ENCODE assay signal across 23 mouse cellular contexts in genomic region chr2:24642834-24643233, GRCm38 (mm10).
DNase-seq lines count a peak whose midpoint lies in the region; ATAC-seq and TF ChIP-seq lines count a peak whose summit lies in the region.
"Had no signal": no experiment of that assay in that cellular context is flagged by ENCODE, and none has a peak within 500 bp of the region (broad histone marks: within the 10 kb centered on the region; RNA-seq: fewer than 3 reads in every experiment).

No protein-coding gene starts in this region.

- TF ChIP-seq CTCF in thymus, adult 2 months (IDR thresholded peaks at IDR 0.05; ENCODE audit: borderline replicate concordance, control insufficient read depth, extremely low read depth, insufficient read depth, low read length, poor library complexity): no peak
- TF ChIP-seq CTCF in lung, postnatal 0 days (IDR thresholded peaks at IDR 0.05): no peak
- TF ChIP-seq CTCF in gastrocnemius, adult 2 months (IDR thresholded peaks at IDR 0.05): no peak

- no peak for TF ChIP-seq EP300 in lung, postnatal 0 days (IDR thresholded peaks at IDR 0.05)

- no peak for ATAC-seq in lung, postnatal 0 days
- ATAC-seq: forebrain, embryonic 13.5 days; forebrain, embryonic 15.5 days; forebrain, postnatal 0 days; Patski had no signal

- no peaks in the 10 kb centered on the region for H3K9me3 ChIP-seq in lung, postnatal 0 days (ENCODE audit: low read length)
- H3K9me3 ChIP-seq: embryonic facial prominence, embryonic 10.5 days; embryonic facial prominence, embryonic 12.5 days; forebrain, embryonic 13.5 days; forebrain, embryonic 15.5 days; G1E had no signal

- intact Hi-C loops in gastrocnemius, adult 2 months (cut with DNase I): no loop called here

- H3K36me3 ChIP-seq in thymus, adult 2 months (ENCODE audit: control insufficient read depth, insufficient read depth, low read length): no peaks in the 10 kb centered on the region
- no peaks in the 10 kb centered on the region for H3K36me3 ChIP-seq in lung, postnatal 0 days (ENCODE audit: insufficient read depth, low read length)
- H3K36me3 ChIP-seq: embryonic facial prominence, embryonic 10.5 days; embryonic facial prominence, embryonic 12.5 days; G1E had no signal

- H3K4me1 ChIP-seq in thymus, adult 2 months (replicated peaks; ENCODE audit: control insufficient read depth, insufficient read depth, low read length): no peaks in the 10 kb centered on the region
- no peaks in the 10 kb centered on the region for H3K4me1 ChIP-seq in lung, postnatal 0 days (ENCODE audit: insufficient read depth, low read depth, low read length)

- TF ChIP-seq POLR2A in thymus, adult 2 months (IDR thresholded peaks at IDR 0.05; ENCODE audit: control insufficient read depth, extremely low read depth, insufficient read depth, low read length, poor library complexity): no peak

- 45% methylated on average over 7 of the region's 7 CpGs for WGBS in thymus, adult 2 months
- WGBS in lung, postnatal 0 days: 81% methylated on average over 7 of the region's 7 CpGs

- H3K9ac ChIP-seq in lung, postnatal 0 days (replicated peaks; ENCODE audit: low read depth): no peak overlapping the region
- H3K9ac ChIP-seq: embryonic facial prominence, embryonic 12.5 days; forebrain, embryonic 13.5 days; forebrain, embryonic 15.5 days; forebrain, postnatal 0 days had no signal

- no peak overlapping the region for H3K4me2 ChIP-seq in lung, postnatal 0 days (replicated peaks; ENCODE audit: low read depth, low read length)
- H3K4me2 ChIP-seq: embryonic facial prominence, embryonic 12.5 days; forebrain, embryonic 13.5 days; forebrain, embryonic 15.5 days had no signal

- peak; percentile 4 for DNase-seq in thymus, postnatal 0 days (ENCODE audit: low spot score)
- DNase-seq in thymus, adult 2 months: no peak
- peak; percentile 20 for DNase-seq in CD4-positive helper T cell, adult 2 months (ENCODE audit: low read depth, low spot score)
- DNase-seq in R1 (ENCODE audit: low read depth, low spot score): peak; percentile 27
- DNase-seq in layer of hippocampus, postnatal 14 days (ENCODE audit: low spot score in 2 of 2): no peak
- DNase-seq in lung, postnatal 0 days (ENCODE audit: low spot score): no peak
- no peak for DNase-seq in gastrocnemius, adult 2 months
- DNase-seq: adrenal gland, adult 2 months; adrenal gland, postnatal 10 days; adrenal gland, postnatal 25 days; B cell, adult 2 months; cerebellum, adult 11 months; cerebellum, adult 18-20 months; cerebellum, adult 8-10 months; cerebellum, adult 9-11 months; cerebellum, postnatal 14 days; forebrain, postnatal 0 days had no signal

- no peak overlapping the region for H3K4me3 ChIP-seq in thymus, adult 2 months (ENCODE audit: control insufficient read depth, insufficient read depth, low read length)
- H3K4me3 ChIP-seq in lung, postnatal 0 days (ENCODE audit: low read depth, low read length): no peak overlapping the region
- no peak overlapping the region for H3K4me3 ChIP-seq in gastrocnemius, adult 2 months
- H3K4me3 ChIP-seq: embryonic facial prominence, embryonic 10.5 days; embryonic facial prominence, embryonic 12.5 days; forebrain, embryonic 13.5 days; forebrain, embryonic 15.5 days had no signal

- no peaks in the 10 kb centered on the region for H3K27me3 ChIP-seq in thymus, adult 2 months (ENCODE audit: control insufficient read depth, insufficient read depth, low read length)
- H3K27me3 ChIP-seq in lung, postnatal 0 days (replicated peaks; ENCODE audit: insufficient read depth, low read length): no peaks in the 10 kb centered on the region
- H3K27me3 ChIP-seq: embryonic facial prominence, embryonic 12.5 days; forebrain, embryonic 13.5 days; forebrain, embryonic 15.5 days; Patski had no signal

- no peak overlapping the region for H3K27ac ChIP-seq in thymus, adult 2 months (ENCODE audit: control insufficient read depth, insufficient read depth, low read length)
- H3K27ac ChIP-seq in lung, postnatal 0 days (ENCODE audit: low read length): no peak overlapping the region
- no peak overlapping the region for H3K27ac ChIP-seq in gastrocnemius, adult 2 months
- H3K27ac ChIP-seq: embryonic facial prominence, embryonic 10.5 days; embryonic facial prominence, embryonic 12.5 days; forebrain, embryonic 13.5 days; forebrain, embryonic 15.5 days had no signal

Comparison
In these comparisons a context has a peak if more than half of its experiments do, and no peak if none do; other contexts are left out.
1. DNase-seq: peak in thymus, postnatal 0 days (single experiment), CD4-positive helper T cell, adult 2 months (single experiment) and R1 (single experiment); none in thymus, adult 2 months (single experiment), layer of hippocampus, postnatal 14 days (0 of 2), lung, postnatal 0 days (single experiment) and gastrocnemius, adult 2 months (single experiment).